8 mouse cellular contexts compared by ENCODE assay signal in genomic region chr6:39243511-39243961, GRCm38 (mm10). TPM values are rescaled to one million over a fixed set of nuclear protein-coding genes. Genes with fewer than 3 reads are reported as not detected.
A peak's percentile ranks its signal among the peaks of the same experiment; 100 is the strongest.
DNase-seq lines count a peak whose midpoint lies in the region; ATAC-seq lines count a peak whose summit lies in the region.

No protein-coding gene starts in this region.

- WGBS in embryonic facial prominence, embryonic 10.5 days, result 64% methylated on average over 8 of the region's 8 CpGs
- WGBS in limb, embryonic 12.5 days, result 35% methylated on average over 8 of the region's 8 CpGs

- H3K4me2 ChIP-seq in limb, embryonic 12.5 days, result peak overlapping the region; percentile 26

- intact Hi-C loops in heart, postnatal 25 days (cut with DNase I), result loop anchor here (5.0 kb wide), 1 partner anchor 36 kb away; the partner anchor contains the start of gene Kdm7a
- intact Hi-C loops in left cerebral cortex, postnatal 36 days (cut with DNase I), result loop anchor here (5.0 kb wide), 1 partner anchor 36 kb away; the partner anchor contains the start of gene Kdm7a

- no peak; the same call in 1 of the 2 replicates for ATAC-seq in limb, embryonic 12.5 days (ENCODE audit: insufficient number of reproducible peaks, insufficient read depth, low FRiP score, low TSS enrichment, low read depth)
- ATAC-seq in erythroid progenitor cell, adult 5-6 weeks (replicated peaks; ENCODE audit: low FRiP score, poor library complexity, severe bottlenecking), result no peak

- H3K27me3 ChIP-seq in embryonic facial prominence, embryonic 10.5 days (replicated peaks; ENCODE audit: low read depth, poor library complexity, severe bottlenecking), result no peaks in the 10 kb centered on the region
- H3K27me3 ChIP-seq in limb, embryonic 12.5 days, result no peaks in the 10 kb centered on the region

- H3K9me3 ChIP-seq in embryonic facial prominence, embryonic 10.5 days, result no peaks in the 10 kb centered on the region
- no peaks in the 10 kb centered on the region for H3K9me3 ChIP-seq in limb, embryonic 12.5 days

- DNase-seq in embryo, embryonic 10.5 days (ENCODE audit: low spot score), result peak; percentile 37
- no peak for DNase-seq in embryo, embryonic 11 days
- DNase-seq in embryonic facial prominence, embryonic 10.5 days (ENCODE audit: low spot score), result no peak
- DNase-seq in heart, postnatal 25 days (ENCODE audit: low spot score), result peak; percentile 27
- DNase-seq in left cerebral cortex, postnatal 36 days (ENCODE audit: low spot score in 2 of 2), result no peak
- no peak for DNase-seq in Muller cell, postnatal 12 days (ENCODE audit: inconsistent ontology term)

- H3K27ac ChIP-seq in embryonic facial prominence, embryonic 10.5 days (replicated peaks), result 0 out of 2 replicates have a peak overlapping the region, but pooled peaks have one; percentile 40
- peak overlapping the region; percentile 93 for H3K27ac ChIP-seq in limb, embryonic 12.5 days

- H3K36me3 ChIP-seq in embryonic facial prominence, embryonic 10.5 days (replicated peaks), result no peaks in the 10 kb centered on the region
- H3K36me3 ChIP-seq in limb, embryonic 12.5 days, result no peaks in the 10 kb centered on the region

- H3K9ac ChIP-seq in limb, embryonic 12.5 days (replicated peaks), result no peak overlapping the region

- no peak overlapping the region for H3K4me3 ChIP-seq in embryonic facial prominence, embryonic 10.5 days
- no peak overlapping the region for H3K4me3 ChIP-seq in limb, embryonic 12.5 days (replicated peaks)

- peaks cover 18% of the 10 kb centered on the region for H3K4me1 ChIP-seq in embryonic facial prominence, embryonic 10.5 days
- peaks cover 24% of the 10 kb centered on the region for H3K4me1 ChIP-seq in limb, embryonic 12.5 days (replicated peaks)

RNA-seq across cellular contexts. Expression of gene Kdm7a, which starts 36.9 kb away (rescaled TPM):
- polyA plus RNA-seq in embryonic facial prominence, embryonic 10.5 days (2016; fragmentation: Nextera tagmentation; extraction: Ambion mirVana), result 9.5 and 11.1 TPM in 2 replicates
- 10 to 100 TPM; 17.2 to 19.9 TPM for total RNA-seq in heart, postnatal 25 days (2021)
- 11.3 and 11.6 TPM in 2 replicates for polyA plus RNA-seq in limb, embryonic 12.5 days (2016; fragmentation: Nextera tagmentation; extraction: Ambion mirVana)
- total RNA-seq in erythroid progenitor cell, adult 5-6 weeks (2015; ENCODE audit: low replicate concordance), result 98.7 and 110 TPM in 2 replicates
- total RNA-seq in erythroid progenitor cell, adult 5-6 weeks (2017; ENCODE audit: low replicate concordance), result 147 and 169 TPM in 2 replicates
- total RNA-seq in left cerebral cortex, postnatal 36 days (2021), result 10 to 100 TPM; 29.8 to 41.9 TPM

Comparison
In these comparisons a context has a peak if more than half of its experiments do, and no peak if none do; other contexts are left out.
1. DNase-seq: peak in embryo, embryonic 10.5 days (single experiment) and heart, postnatal 25 days (single experiment); none in embryo, embryonic 11 days (single experiment), embryonic facial prominence, embryonic 10.5 days (single experiment), left cerebral cortex, postnatal 36 days (0 of 2) and Muller cell, postnatal 12 days (single experiment).